Mouse (Mus musculus) embryonic facial prominence, embryonic 13.5 days (tissue): ENCODE data around the gene Usp31. TPM values are rescaled to one million over a fixed set of nuclear protein-coding genes. Genes with fewer than 3 reads are reported as not detected.

Source experiments
- ATAC-seq: fragments of 200-750 bp; cut with Nextera tagmentation; 2 replicates; pipeline ENCODE4 v1.8.0; 2017; ENCODE audit warnings: low read depth; ENCODE audit not compliant: insufficient number of reproducible peaks, insufficient read depth, low FRiP score, low TSS enrichment
- H3K27ac ChIP-seq: fragments of 300-500 bp; sonication (generic); 2 replicates; pipeline ENCODE4 v1.5.1; 2015; ENCODE audit warnings: moderate library complexity, mild to moderate bottlenecking, inconsistent platforms
- H3K27me3 ChIP-seq: fragments of 300-500 bp; sonication (generic); 2 replicates; pipeline ENCODE4 v1.6.1; 2015; ENCODE audit warnings: mild to moderate bottlenecking, inconsistent platforms
- H3K36me3 ChIP-seq: fragments of 300-500 bp; sonication (generic); 2 replicates; pipeline ENCODE4 v1.6.1; 2015; ENCODE audit warnings: mild to moderate bottlenecking, inconsistent platforms
- H3K4me1 ChIP-seq: fragments of 300-500 bp; sonication (generic); 2 replicates; pipeline ENCODE4 v1.6.1; 2015; ENCODE audit warnings: inconsistent platforms
- H3K4me2 ChIP-seq: fragments of 300-500 bp; sonication (generic); 2 replicates; pipeline ENCODE4 v1.6.1; 2015; ENCODE audit warnings: moderate library complexity, mild to moderate bottlenecking, inconsistent platforms
- H3K4me3 ChIP-seq: fragments of 300-500 bp; sonication (generic); 2 replicates; pipeline ENCODE4 v1.5.1; 2015; ENCODE audit warnings: mild to moderate bottlenecking, inconsistent platforms
- H3K9ac ChIP-seq: fragments of 300-500 bp; sonication (generic); 2 replicates; pipeline ENCODE4 v1.6.1; 2015; ENCODE audit warnings: mild to moderate bottlenecking, inconsistent platforms
- H3K9me3 ChIP-seq: fragments of 300-500 bp; sonication (generic); 2 replicates; pipeline ENCODE4 v1.6.1; 2016; ENCODE audit warnings: inconsistent platforms
- WGBS: fragments of 180-500 bp; shearing (Covaris S2); methylation state at CpG from one replicate; pipeline ENCODE4 v1.1.7; 2015; ENCODE audit warnings: mixed read lengths; 5-methylcytosine and 5-hydroxymethylcytosine counted together
- polyA plus RNA-seq: library from polyadenylated mRNA; unstranded; fragments of >200 nt; fragmentation: Nextera tagmentation; extraction: Ambion mirVana; gene quantifications from 2 replicates; pipeline ENCODE4 v1.2.1, GENCODE M21; 2015

Usp31 gene
- polyA plus RNA-seq = 2.4 TPM in 2 replicates

DNA sequence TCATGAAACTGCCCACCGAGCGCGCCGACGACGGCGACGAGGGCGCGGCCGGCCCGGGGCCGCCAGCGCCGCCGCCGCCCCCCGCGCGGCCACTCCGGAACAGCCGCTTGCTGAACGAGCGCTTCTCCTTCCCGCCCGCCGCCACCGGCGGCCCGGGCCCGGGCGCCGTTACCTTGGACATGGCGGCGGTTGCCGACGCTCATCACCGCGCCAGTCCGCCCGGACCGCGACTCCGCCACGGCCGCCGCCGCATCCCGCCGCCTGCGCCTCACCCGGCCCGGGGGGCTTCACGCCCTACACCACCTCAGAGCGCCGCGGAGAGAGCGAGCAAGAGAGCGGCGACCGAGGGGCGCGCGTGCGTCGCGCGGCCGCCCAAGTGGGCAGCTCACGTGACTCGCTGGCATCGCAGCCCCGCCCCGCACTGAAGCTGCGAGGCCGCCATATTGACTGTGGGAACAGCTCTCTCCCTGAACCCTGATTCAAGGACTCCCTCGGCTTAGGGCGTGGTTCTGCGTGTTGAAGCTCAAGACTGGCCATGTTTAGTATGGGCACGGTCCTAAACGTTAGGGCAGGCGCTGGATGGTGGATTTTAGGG is at the start of gene Usp31:
Gene Usp31 (minus strand): TSS at position 181 of the 595 bp plus-strand sequence.
- Histone ChIP-seq H3K4me2 (peak within 1 kb of the TSS; percentile 96), H3K9me3 (no peaks in the 10 kb centered on the region), H3K27ac (peak within 1 kb of the TSS; percentile 83), H3K4me3 (peak within 1 kb of the TSS; percentile 88), H3K27me3 (no peaks in the 10 kb centered on the region), H3K4me1 (peaks cover 31% of the 10 kb centered on the region), H3K9ac (peak within 1 kb of the TSS; percentile 84), H3K36me3 (0 out of 2 replicates have a peak, but pooled peaks cover 7% of the 10 kb centered on the region)
- peak; percentile 99 for ATAC-seq
- under 1% methylated on average over 70 of the region's 82 CpGs for WGBS

DNA sequence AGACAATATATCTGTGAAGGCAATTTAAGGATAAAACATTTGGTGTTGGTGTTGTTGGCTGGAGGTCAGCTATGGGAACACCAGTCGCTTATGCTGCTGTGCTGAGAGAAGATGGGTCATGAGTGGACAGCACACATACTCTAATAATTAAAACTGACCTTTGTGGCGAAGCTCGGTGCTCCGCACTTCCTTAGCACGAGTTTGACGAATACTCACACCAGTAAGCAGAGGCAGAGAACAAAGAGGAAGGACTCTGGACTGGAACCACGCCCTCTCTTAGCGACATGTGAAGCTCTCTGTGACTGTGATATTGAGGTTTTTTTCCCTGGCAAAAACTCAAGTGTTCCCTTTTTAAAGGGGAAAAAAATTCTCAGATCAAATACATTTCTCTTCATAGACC is 47.7 kb upstream of the Usp31 start:
- H3K4me1 ChIP-seq = no peaks in the 10 kb centered on the region
- no peak for ATAC-seq
- no peaks in the 10 kb centered on the region for H3K27me3 ChIP-seq
- no peaks in the 10 kb centered on the region for H3K36me3 ChIP-seq
- WGBS = 67% methylated on average over 8 of the region's 8 CpGs
- H3K9ac ChIP-seq = no peak overlapping the region
- no peaks in the 10 kb centered on the region for H3K9me3 ChIP-seq
- no peak overlapping the region for H3K4me3 ChIP-seq
- no peak overlapping the region for H3K4me2 ChIP-seq
- no peak overlapping the region for H3K27ac ChIP-seq

DNA sequence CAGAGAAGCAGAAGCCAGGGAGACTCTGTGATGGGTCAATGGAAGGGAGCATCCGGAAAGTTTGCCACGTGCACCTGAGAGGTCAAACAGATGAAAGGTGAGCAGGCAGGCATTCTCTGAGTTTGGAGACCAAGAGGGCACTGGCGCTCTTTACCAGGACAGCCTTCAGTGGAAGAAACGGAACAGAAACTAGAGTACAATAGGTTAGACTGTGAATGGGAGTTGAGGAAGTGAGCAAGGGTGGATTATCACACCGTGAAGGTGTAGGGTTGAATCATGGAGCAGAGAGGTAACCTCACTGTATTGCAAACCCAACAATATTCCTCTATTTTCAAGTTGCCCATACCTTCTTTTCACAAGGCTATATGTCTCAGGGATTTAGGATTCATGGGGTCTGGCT is 43.2 kb upstream of the Usp31 start:
- Histone ChIP-seq H3K27ac (no peak overlapping the region), H3K36me3 (no peaks in the 10 kb centered on the region), H3K9ac (no peak overlapping the region), H3K9me3 (no peaks in the 10 kb centered on the region), H3K4me2 (no peak overlapping the region), H3K4me1 (no peaks in the 10 kb centered on the region), H3K4me3 (no peak overlapping the region), H3K27me3 (no peaks in the 10 kb centered on the region)
- no peak for ATAC-seq
- 85% methylated on average over 5 of the region's 5 CpGs for WGBS

DNA sequence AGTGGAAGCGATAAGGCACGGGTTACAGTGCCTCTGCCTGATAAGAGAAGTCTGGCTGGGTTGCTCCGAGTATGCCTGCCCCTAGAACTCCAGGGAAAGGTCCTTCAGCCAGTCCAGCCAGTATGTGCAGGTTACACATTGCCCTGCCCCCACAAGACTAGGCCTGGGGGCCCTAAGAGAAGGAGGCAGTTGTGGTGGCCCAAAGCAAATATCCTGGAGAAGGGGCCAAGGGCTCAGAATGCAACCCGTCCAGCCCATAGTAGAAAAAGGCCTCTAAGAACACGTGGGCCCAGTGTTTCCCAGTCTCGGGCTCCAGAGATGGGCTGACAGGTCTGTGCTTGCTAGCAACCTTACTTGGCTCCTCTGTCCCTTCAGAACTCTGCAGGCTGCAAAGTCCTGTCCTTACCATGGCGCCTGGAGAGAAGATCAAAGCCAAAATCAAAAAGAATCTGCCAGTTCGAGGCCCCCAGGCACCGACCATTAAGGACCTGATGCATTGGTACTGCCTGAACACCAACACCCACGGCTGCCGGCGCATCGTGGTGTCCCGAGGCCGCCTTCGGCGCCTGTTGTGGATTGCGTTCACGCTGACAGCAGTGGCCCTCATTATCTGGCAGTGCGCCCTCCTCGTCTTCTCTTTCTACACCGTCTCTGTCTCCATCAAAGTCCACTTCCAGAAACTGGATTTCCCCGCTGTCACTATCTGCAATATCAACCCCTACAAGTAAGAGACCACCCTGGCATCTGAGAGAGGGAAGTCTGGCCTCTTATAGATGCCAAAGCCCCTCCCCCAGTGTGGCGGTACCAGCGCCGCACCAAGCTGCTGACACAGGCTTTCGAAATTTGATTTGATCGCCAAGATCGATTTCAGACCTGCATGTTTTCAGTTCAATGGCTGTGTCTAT is 30.7 kb upstream of the Usp31 start:
- Histone ChIP-seq H3K36me3 (no peaks in the 10 kb centered on the region), H3K4me2 (no peak overlapping the region), H3K27ac (no peak overlapping the region), H3K4me1 (peaks cover 7% of the 10 kb centered on the region; the same call in 1 of the 2 replicates), H3K27me3 (peaks cover 50% of the 10 kb centered on the region), H3K9ac (no peak overlapping the region), H3K4me3 (no peak overlapping the region), H3K9me3 (no peaks in the 10 kb centered on the region)
- 67% methylated on average over 29 of the region's 29 CpGs for WGBS
- no peak for ATAC-seq

DNA sequence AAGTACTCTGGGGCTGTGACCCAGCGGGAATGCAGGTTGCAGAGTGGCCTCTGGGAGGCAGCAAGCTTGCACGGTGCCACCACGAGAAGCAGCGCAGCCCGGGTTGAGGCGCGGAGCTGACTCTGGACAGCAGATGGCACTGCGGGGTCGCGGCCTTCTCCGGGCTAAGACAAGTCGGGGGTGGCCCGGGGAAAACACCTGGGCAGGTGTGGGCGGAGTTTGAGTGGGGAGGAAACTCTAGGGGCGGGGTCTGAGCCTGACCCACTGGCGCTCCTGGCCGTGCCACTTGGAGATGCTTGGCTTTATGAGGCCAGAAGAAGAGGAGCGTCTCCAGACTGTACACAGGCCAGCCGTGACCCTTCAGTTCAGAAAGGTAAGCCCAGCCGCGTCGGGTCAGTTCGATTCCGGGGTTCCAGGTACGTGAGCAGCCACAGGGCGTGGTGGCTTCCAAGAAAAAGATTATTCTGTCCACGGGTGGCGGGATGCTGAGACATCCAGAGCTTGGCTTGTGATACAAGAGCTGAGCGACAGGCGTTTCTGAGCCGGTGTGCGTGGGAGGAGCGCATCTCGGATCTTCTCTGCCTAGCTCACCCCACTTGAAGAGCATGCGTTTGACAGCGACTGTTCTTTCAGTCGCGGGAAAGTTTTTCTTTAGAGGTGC is 27.2 kb upstream of the Usp31 start, which contains the start of gene Scnn1g:
Gene Scnn1g (plus strand): TSS at position 309 of the 661 bp plus-strand sequence.
- peak within 1 kb of the TSS; percentile 40 for H3K4me3 ChIP-seq
- H3K36me3 ChIP-seq = no peaks in the 10 kb centered on the region
- H3K27me3 ChIP-seq = peaks cover 46% of the 10 kb centered on the region
- H3K4me2 ChIP-seq = peak within 1 kb of the TSS; percentile 61
- 0 out of 2 replicates have a peak within 1 kb of the TSS, but pooled peaks have one; percentile 16 for H3K9ac ChIP-seq
- WGBS = 1% methylated on average over 38 of the region's 38 CpGs
- H3K9me3 ChIP-seq = no peaks in the 10 kb centered on the region
- ATAC-seq = peak; percentile 77
- H3K4me1 ChIP-seq = peaks cover 7% of the 10 kb centered on the region; the same call in 1 of the 2 replicates
- no peak within 1 kb of the TSS for H3K27ac ChIP-seq

DNA sequence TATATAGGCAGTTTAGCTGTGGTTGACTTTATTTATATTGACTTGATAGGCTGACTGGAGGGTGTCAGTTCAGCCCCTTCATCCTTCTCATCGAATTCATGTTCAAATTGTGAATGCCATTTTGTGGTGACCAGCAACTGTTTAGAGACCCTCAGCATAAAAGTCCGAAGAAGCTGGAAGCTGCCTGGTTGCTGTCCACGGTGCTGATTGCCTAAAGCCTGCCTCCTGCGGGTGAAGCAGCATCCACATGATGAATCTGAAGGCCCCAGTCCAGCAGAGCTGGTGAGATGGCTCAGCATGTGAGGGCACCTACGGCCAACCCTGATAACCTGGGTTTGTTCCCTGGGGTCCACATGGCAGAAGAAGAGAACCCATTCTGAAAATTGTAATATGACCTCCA is 23.2 kb upstream of the Usp31 start:
- H3K36me3 ChIP-seq = no peaks in the 10 kb centered on the region
- no peak overlapping the region for H3K27ac ChIP-seq
- 14% methylated on average over 5 of the region's 5 CpGs for WGBS

DNA sequence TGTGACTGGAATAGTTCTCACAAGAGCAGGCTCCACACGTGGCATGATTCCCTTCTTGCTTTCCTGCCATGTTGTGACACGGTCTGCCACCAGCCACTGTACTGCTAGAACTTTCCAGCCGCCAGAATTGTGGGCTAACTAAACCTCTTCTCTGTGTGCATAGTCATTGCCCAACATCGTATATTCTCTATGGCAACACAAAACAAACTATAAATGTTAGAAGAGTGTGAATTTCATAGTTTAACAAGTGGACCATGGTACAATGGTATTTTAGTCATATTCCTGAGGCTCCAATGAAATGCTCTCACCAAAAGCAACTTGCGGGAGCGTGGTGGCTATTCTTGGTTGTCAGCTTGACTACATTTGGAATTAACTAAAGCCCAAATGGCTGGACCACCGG is 10.0 kb upstream of the Usp31 start:
- H3K36me3 ChIP-seq = no peaks in the 10 kb centered on the region
- no peak overlapping the region for H3K4me2 ChIP-seq
- no peaks in the 10 kb centered on the region for H3K4me1 ChIP-seq
- no peak overlapping the region for H3K27ac ChIP-seq
- no peaks in the 10 kb centered on the region for H3K27me3 ChIP-seq
- H3K4me3 ChIP-seq = no peak overlapping the region
- ATAC-seq = no peak
- no peaks in the 10 kb centered on the region for H3K9me3 ChIP-seq
- WGBS = 76% methylated on average over 7 of the region's 7 CpGs
- H3K9ac ChIP-seq = no peak overlapping the region

More for the DNA sequence above, 23.2 kb upstream of the Usp31 start:
- H3K4me1 ChIP-seq = peaks cover 7% of the 10 kb centered on the region; the same call in 1 of the 2 replicates
- no peak overlapping the region for H3K4me2 ChIP-seq
- H3K9ac ChIP-seq = no peak overlapping the region
- H3K27me3 ChIP-seq = peaks cover 24% of the 10 kb centered on the region
- ATAC-seq = no peak
- no peak overlapping the region for H3K4me3 ChIP-seq
- H3K9me3 ChIP-seq = no peaks in the 10 kb centered on the region

DNA sequence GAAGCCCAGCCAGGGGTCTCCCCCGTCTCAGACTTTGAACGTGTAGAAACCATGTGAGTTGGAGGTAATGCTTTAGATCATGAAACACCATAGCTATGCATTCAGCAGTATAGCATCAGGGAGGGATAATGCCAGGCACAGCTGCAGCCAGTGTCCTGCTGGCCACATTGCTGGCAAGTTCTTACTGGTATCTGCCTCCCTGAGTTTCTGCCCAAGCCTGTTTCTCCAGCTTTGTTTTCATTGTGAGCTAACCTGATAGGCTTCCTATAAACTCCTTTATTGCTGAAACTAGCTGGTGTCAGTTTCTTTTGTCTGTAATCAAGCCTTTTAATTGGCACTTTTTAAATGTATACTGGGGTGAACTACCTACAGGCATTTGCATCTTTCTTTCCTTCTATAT is 4.1 kb upstream of the Usp31 start:
- Histone ChIP-seq H3K27ac (no peak overlapping the region), H3K27me3 (no peaks in the 10 kb centered on the region), H3K4me2 (no peak overlapping the region), H3K36me3 (no peaks in the 10 kb centered on the region), H3K9me3 (no peaks in the 10 kb centered on the region), H3K4me1 (peaks cover 2% of the 10 kb centered on the region), H3K4me3 (no peak overlapping the region), H3K9ac (no peak overlapping the region)
- 38% methylated on average over 2 of the region's 2 CpGs for WGBS
- ATAC-seq = no peak

DNA sequence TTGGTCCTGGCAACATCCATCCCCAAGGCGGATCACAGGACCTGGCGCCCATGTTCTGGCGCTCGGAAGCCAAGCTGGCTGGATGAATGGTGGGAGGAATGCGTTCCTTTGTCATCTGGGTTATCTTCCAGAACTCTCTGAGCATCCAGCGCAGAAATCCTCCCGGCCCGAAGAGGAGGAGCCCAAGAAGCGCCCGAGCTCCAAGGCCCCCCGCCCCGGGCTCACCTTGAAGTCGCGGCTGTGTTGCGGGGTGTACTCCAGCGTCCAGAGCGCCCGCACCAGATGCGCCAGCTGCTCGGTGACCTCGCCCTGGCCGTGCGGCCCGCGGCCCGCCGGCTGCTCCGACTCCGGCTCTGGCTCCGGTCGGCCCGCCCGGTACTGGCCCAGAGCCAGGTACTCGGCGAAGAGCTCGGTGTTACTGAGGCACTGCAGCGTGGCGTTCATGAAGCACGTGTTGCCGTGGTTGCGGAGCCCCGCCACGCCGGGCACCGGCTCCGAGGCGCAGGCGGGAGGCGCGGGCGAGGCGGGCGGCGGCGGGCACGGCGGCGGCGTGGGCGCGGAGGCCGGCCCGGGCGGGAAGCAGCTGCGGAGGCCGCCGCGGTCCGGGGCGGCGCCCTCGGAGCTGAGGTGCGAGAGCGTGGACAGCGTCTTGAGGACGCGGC is 511 bp downstream of the Usp31 start:
- H3K9ac ChIP-seq = peak overlapping the region; percentile 84
- peak overlapping the region; percentile 96 for H3K4me2 ChIP-seq
- peaks cover 31% of the 10 kb centered on the region for H3K4me1 ChIP-seq
- H3K4me3 ChIP-seq = peak overlapping the region; percentile 88
- H3K27me3 ChIP-seq = no peaks in the 10 kb centered on the region
- H3K9me3 ChIP-seq = no peaks in the 10 kb centered on the region
- peak overlapping the region; percentile 83 for H3K27ac ChIP-seq
- H3K36me3 ChIP-seq = 0 out of 2 replicates have a peak, but pooled peaks cover 7% of the 10 kb centered on the region
- WGBS = under 1% methylated on average over 72 of the region's 77 CpGs
- peak; percentile 16 for ATAC-seq

DNA sequence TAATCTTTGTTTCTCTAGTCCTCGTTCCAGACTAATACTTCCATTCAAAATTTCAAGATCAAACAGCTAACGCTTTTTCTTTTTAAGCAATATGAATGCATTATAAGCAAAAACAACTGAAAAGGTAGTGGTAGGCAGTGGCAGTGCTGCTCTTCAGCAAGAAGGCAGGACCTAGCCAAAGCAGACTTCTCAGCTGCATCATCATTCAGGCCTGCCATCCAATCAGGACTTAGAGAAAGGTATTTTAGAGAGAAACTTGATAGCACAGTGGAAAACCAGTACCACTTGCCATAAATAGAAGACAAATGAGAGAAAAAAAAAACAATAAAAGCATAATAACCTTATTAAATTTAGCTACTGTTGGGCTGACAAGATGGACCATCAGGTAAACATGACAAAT is 2.0 kb downstream of the Usp31 start:
- no peak overlapping the region for H3K9ac ChIP-seq
- no peak overlapping the region for H3K4me3 ChIP-seq
- ATAC-seq = no peak
- WGBS = 80% methylated on average over 2 of the region's 2 CpGs
- peak overlapping the region; percentile 96 for H3K4me2 ChIP-seq
- H3K4me1 ChIP-seq = peaks cover 31% of the 10 kb centered on the region
- no peaks in the 10 kb centered on the region for H3K27me3 ChIP-seq
- no peaks in the 10 kb centered on the region for H3K9me3 ChIP-seq
- 0 out of 2 replicates have a peak, but pooled peaks cover 7% of the 10 kb centered on the region for H3K36me3 ChIP-seq
- H3K27ac ChIP-seq = no peak overlapping the region

DNA sequence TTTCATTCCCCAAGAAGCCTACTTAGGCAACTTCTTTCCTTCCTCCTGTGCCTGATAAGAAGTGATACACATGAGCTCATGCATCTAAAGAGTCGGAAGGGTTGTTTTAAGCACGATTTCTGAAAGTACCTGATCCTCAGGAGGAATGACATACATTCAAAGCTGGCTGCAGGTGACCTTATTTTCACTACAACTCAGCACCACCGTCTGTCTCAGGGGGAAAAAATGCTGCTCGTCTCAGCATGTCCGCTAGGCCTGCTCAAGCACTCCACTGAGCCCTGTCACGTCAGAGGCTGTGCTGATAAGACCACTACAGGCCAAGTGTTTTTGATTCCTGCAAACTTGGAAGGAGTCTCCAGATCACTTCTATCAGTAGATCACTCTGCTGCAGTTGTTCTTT is 5.1 kb downstream of the Usp31 start:
- H3K4me3 ChIP-seq = no peak overlapping the region
- H3K27me3 ChIP-seq = no peaks in the 10 kb centered on the region
- H3K36me3 ChIP-seq = 0 out of 2 replicates have a peak, but pooled peaks cover 7% of the 10 kb centered on the region
- H3K4me1 ChIP-seq = peaks cover 49% of the 10 kb centered on the region
- 66% methylated on average over 6 of the region's 6 CpGs for WGBS
- ATAC-seq = no peak
- no peaks in the 10 kb centered on the region for H3K9me3 ChIP-seq
- no peak overlapping the region for H3K4me2 ChIP-seq
- no peak overlapping the region for H3K9ac ChIP-seq
- H3K27ac ChIP-seq = no peak overlapping the region
